Mouse (Mus musculus) ES-Bruce4 (cell line): ENCODE data around the gene Zfp944.
"Not testable (repeated sequence)": the region's sequence is repeated elsewhere in the genome, so short reads cannot be mapped to it uniquely, and the experiment has no call there.

ENCODE experiments used
- CTCF ChIP-seq: IDR thresholded peaks from one replicate; pipeline ENCODE4 v1.8.1; 2011; ENCODE audit warnings: low read depth, low read length
- EP300 ChIP-seq: IDR thresholded peaks from 2 replicates; pipeline ENCODE4 v1.6.1; 2011; ENCODE audit warnings: low read depth, low read length; ENCODE audit not compliant: insufficient read depth
- POLR2A ChIP-seq: IDR thresholded peaks from one replicate; pipeline ENCODE4 v1.8.1; 2011; ENCODE audit warnings: low read length; ENCODE audit not compliant: insufficient read depth

DNA sequence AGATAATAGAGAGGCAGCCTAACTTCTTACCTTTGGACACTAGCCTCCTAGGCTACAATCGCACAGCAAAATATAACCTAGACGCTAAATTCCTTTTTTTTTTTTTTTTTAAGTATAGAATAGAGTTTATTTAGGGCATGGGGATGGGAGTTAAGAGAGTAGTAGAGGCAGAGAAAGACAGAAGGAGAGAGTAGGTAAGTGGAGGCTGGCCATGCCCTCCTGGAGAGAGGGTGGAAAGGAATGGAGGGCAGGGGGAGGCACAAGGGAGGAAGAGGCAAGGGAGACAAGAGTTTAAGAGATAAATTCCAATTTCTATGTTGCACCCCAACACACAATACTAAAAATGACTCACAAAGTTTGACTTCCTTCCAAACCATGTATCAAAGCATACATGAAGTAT is 46.0 kb downstream of the Zfp944 start:
- not testable (repeated sequence) for TF ChIP-seq POLR2A, EP300, CTCF
